Mouse (Mus musculus): ENCODE results near the gene Gimap9. TPM values are rescaled to one million over a fixed set of nuclear protein-coding genes. Genes with fewer than 3 reads are reported as not detected.

The Gimap9 gene
- total RNA-seq, 4 experiments from 2014 or later = 0.36 to 1.0 (median 0.45) TPM

DNA sequence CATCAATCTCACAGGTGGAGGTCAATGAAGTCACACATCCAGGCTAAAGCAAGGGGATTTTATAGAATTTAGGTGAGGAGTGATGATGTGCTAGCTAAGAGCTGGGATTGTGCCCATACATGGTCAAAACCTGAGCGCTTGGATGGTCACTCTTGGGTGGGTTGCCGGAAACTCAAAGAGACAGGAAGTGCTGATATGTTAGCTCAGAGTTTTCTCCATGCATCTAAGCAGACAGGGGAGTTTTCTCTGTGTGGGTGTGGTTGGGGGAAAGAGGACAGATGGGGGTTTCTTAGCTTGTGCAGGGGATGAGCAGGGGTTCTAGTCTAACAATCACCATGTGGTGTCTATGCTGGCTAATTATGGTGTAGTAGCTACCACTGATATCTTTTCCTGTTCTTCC lies 13.4 kb downstream of the Gimap9 start:
- DNase-seq (ENCODE audit: low spot score in 2 of 2) = no peak

DNA sequence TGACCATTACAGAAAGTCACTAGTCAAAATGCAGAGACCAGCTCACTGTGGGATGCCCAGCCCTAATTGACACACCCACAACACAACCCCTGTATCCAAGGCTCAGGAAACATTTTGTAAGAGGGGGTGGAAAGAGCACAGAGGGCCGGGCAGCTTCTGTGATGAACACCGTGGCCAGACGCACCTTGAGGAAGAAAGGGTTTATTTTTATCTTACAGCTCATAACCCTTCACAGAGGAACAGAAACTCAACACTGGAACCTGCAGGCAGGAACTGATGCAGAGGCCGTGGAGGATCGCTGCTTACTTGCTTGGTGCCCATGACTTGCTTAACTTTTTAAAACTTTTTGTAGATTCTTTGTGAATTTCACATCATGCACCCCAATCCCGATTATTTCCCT lies 17.0 kb downstream of the Gimap9 start:
- no peak for DNase-seq (ENCODE audit: low spot score in 2 of 2)

DNA sequence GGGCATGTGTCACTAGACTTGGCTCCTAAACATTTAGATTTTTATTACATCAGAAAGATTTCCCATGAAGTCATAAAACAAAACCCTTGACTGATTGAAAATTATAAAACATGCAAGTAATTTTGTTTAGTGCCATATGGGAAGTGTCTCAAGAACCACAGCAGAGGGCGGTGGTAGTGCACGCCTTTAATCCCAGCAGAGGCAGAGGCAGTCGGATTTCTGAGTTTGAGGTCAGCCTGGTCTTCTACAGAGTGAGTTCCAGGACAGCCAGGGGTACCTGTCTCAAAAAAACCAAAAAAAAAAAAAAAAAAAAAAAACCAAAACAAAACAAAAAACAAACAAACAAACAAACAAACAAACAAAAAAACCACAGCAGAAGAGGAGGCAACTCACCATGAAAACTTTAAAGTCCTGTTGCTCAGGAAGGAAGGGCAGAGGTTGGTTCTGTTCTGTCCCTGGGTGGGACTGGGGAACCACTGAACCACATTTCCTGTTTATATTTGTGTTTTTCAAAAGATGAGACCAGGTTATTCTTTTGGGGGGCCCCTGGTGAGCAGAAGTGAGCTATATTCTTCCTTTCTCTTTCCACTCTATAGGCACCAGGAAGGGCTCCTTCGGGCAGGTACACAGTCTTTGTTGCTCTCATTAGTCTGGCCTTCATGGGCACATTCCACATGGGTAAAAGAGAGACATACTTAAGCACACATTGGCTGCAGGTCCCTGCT lies 21.1 kb downstream of the Gimap9 start:
- DNase-seq (ENCODE audit: low spot score in 2 of 2) = no peak

DNA sequence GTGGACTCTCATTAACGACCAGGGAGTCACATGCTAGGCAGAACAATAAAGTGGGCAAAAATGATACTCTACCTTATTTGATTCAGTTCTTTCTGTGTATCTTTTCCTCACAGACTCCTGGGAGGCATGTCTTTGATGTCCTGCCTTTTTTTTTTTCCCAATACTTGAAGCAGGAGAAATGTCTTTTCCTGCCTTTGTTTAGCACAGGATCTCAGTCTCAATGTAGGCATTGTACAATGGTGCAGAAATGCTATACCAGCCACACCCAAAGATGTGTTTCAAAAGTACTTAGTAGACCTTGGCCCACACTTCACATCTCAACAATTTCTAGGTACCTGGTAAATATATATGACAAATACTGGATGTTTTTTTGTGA lies 21.6 kb downstream of the Gimap9 start:
- DNase-seq (ENCODE audit: low spot score in 2 of 2) = no peak

DNA sequence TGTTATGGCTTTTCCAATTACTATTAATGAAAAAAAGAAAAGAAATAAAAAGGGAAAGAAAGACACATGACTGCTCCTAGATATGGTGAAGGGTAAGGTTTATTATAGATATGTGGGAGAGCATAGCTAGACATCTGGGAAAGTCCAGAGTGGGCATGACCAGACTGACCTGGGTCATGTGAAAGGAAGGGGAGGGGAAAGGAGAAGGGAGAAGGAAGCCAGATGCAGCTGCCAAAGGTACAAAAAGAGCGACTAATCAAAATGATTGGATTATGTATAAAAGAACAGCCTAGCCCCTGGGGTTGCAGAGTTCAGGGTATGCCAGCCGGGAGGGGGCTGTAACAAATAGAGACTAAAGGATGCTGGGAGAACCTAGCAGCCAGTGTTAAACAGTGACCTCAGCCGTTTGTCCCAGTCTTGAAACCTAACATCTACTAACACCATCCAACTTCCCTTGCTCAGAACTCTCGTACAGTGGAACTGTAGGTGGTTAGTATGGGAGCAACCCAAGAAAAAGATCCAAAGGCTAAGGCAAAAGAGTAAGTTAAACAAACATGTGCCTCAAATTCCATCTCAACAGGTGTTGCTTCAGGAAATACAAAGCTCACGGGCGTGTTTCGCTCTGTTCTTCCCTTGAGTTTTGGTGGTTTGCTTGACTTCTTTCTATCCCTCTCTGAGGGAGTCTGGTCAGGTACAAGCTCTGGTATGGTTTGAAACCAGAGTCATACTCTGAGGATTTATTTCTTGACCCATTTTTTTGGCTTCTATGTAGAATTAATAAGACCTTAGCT lies 22.3 kb downstream of the Gimap9 start:
- no peak for DNase-seq (ENCODE audit: low spot score in 2 of 2)

DNA sequence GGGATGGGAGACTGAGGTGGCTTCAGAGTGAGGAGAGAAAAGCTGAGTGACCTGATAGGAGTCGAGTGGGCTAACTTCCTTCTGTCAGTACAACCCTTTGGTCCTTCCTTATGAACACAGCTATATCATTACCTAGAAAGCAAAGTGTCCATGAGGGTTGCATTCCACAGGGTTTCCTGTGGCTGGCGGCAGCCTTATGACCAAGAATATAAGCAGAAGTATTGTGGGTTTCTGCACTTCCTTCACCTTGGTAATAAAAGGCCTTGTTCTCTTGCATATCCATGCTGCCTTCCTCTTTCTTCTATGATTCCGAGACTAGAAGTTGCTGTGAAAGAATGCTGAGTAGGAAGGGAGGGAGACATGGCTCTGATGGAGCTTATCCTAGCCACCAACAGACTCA lies 23.0 kb downstream of the Gimap9 start:
- no peak for DNase-seq (ENCODE audit: low spot score in 2 of 2)

DNA sequence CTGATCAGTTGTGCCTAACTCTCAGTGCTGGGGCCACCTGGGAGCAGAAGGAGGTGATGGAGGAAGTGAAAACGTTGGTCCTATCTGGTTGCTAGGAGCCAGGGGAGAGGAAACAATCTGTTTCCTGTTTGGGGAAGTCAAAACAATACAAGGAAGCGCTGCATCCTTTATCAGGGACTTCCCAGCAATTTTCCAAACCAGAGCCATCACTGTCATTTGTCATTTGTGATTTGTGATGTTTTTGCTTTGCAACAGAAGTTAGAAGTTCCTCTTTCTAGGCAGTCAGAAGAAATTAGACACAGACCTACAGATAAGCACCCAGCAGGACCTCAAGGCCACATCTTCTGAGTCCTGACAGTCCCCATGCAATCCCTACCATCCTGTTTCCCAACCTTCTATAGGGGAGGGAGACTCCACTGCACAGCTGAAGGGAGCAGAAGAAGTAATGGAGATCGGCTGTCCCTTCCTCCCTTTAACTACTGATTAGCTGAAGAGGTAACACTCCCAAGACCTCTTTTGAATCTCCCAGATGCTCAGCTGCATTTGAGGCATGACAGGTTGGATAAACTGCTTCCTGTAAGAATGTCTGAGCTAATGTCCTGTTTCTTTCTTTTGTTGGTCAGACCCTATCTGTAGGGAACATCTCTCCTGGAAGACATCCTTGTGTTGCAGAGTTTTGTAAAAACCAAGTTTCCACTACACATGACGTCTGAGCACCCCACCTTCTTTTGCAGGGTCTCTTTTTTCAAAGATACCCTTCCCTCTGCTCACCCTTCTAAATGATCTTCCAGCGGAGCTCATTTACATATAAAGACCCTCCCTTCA lies 24.5 kb downstream of the Gimap9 start:
- no peak for DNase-seq (ENCODE audit: low spot score in 2 of 2)

DNA sequence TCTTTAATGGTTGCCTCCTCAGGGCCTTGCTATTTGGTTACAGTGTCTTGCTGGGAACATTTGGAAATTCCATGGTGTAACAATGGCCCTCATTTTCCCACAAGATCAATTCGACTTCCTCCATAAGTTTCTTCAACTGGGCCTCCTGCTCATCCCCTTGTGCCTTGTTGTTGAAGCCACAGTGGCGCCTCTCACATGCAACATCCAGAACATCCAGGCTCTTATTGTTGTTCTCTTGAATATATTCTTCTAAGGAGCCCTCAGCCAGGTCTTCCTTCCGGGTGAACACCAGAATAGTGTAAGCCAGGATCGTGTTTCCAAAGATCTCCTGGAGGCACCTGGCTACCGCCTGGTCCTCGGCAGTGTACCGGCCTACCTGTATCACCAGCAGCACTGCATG lies 26.2 kb downstream of the Gimap9 start:
- no peak for DNase-seq (ENCODE audit: low spot score in 2 of 2)

DNA sequence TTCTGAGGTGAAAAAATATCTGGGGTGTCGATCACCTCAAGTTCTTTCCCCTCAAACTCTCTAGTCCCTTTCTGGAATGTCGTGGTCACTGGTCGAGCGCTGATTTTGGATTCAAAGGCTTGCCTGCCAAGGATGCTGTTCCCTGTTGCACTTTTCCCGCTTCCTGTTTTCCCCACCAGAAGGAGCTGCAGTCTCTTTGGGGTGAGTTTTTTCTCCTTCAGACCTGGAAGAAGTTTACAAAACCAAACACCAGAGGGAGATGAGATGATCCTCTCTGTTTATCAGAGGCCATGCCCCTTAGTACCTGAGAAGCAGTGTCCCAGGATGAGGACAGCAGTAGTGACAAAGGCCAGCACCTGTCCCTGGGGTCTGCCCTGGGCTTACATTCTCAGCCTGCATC lies 26.7 kb downstream of the Gimap9 start:
- DNase-seq (ENCODE audit: low spot score in 2 of 2) = no peak

DNA sequence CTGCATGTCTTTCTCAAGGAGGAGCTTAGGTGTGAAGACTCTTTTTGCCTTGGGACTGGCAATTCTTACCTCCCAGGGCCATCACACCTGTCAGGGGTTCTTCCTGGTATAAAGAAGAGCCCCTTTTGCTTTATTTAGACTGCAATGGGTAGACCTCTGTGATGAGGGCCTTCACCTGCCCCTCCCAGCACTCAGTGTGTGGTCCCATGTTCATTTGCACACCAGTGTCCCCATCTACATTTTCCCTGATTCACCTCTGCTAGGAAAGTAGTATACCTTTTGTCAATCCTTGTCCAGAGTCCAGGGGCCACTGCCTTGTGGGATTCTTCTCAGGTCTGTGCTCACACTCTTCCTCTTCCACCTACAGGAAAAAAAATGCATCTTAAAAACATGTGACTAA lies 28.2 kb downstream of the Gimap9 start:
- no peak for DNase-seq (ENCODE audit: low spot score in 2 of 2)

DNA sequence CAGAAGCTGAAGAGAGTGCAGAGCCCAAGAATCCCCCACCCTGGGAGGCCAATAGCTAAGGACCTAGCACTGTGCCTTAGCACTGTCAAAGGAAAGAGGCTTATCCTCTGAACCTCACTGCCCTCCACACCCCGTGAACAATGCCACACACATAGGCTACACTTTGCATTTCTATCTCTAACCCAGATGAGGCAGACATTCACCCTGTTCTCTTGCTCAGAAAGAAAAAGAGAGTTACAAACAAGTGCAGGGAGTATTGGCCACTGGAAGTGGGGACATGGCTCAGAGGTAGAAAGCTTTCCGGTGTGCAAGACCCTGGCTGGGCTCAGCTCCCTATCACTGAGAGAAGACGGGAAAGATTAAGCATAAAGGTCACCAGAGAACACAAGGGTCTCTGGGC lies 30.2 kb downstream of the Gimap9 start:
- DNase-seq (ENCODE audit: low spot score in 2 of 2) = no peak

DNA sequence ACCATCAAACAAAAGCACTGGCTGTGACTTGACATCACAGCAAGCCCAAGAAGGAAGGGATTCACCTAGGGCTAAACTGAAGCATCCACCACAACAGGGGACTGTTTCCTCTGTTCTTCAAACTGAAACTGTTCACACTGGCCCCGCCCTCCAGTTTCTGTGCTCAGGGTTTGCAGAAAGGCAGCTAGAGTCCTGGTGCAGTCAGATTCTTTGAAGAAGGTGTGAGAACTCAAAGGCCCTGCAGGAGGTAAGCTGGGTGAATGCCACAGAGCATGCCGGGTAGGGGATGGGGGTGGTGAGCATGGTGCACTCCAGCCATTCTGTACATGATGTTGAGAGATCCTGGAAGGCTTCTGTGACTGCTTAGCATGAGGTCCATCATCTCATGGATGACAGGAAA lies 42.5 kb downstream of the Gimap9 start, which contains the start of the genes Gm28053 and Gimap7:
Gm28053 (plus strand) TSS at position 153 of the 400 bp plus-strand sequence.
Gimap7 (plus strand) TSS at position 167 of the 400 bp plus-strand sequence.
- no peak for DNase-seq (ENCODE audit: low spot score in 2 of 2)

DNA sequence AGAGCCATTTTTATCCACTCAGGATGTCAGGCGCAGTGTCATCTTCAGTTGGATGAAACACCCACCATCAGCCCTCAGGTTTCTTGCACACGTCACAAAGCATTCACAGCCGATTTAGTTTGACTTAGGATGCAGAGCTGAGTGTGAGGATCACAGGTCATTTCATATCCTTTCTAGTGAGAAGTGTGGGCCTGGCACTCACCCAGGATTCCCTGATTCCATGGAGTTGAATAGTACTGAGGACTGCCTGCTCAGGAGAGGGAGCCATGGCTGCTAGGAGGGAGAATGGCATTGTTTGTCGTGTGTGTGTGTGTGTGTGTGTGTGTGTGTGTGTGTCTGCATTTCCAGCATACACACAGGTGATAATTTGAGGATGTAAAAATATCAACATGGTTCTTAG lies 44.4 kb downstream of the Gimap9 start:
- DNase-seq (ENCODE audit: low spot score in 2 of 2) = no peak

DNA sequence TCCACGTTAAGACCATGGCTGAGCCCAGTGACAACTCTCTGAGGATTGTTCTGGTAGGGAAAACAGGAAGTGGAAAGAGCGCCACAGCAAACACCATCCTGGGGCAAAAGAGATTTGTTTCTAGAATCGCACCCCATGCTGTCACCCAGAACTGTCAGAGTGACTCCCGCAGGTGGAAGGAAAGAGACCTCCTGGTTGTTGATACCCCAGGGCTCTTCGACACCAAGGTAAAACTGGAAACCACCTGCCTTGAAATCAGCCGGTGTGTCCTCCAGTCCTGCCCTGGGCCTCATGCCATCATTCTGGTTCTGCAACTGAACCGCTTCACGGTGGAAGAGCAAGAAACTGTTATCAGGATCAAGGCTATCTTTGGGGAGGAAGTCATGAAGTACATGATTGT lies 47.5 kb downstream of the Gimap9 start:
- no peak for DNase-seq (ENCODE audit: low spot score in 2 of 2)

DNA sequence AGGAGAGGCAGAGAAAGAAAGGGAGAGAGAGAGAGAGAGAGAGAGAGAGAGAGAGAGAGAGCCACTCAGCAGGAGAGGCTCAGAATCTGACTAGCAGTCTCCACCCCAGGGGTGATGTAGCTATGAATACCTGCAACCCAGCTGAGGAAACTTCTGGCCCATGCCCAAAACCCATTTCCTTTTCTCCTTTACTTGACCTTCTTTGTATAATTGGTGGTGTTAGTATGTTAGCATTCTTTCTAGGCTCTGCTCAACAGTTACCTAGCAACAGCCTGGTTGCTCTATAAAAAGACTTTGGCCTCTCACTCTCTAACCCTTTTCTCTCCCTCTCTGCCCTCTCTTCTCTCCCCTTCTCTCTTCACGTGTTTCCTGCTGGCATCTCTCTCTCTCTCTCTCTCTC lies 49.5 kb downstream of the Gimap9 start:
- peak in 1 of 2 experiments; percentile 32 for DNase-seq (ENCODE audit: low spot score in 2 of 2)

DNA sequence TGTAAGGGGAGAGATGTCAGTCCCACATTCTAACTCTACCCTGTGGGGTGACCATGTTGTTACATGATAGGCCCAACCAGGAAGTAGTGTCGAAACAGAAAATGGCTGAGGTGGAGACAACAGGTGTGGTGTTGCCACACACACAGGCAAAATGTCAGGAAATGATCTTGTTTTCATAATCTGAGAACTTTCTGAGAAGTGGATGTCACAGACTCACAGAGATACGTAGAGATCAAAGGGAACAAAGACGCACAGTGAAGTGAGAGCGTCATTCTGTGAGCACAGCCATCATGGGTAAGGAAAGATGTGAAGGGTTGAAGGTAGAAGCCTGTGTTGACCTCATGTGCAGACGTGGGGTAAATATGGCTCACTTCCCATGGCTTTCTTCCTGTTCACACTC lies 51.8 kb downstream of the Gimap9 start:
- DNase-seq (ENCODE audit: low spot score in 2 of 2) = no peak

Other genes with a start within 250 kb of the Gimap9 start
- 10 to 100 TPM; 36.6 to 46.3 (median 38.6) TPM for gene Zfp467, start 230.3 kb upstream of the Gimap9 start, total RNA-seq (2022)
- gene Sspo, start 227.9 kb upstream of the Gimap9 start, total RNA-seq (2022) = 1 to 10 TPM in 1 of 4 experiments, under 1 TPM in 3; 0.84 to 1.4 (median 0.90) TPM
- gene Atp6v0e2, start 138.5 kb upstream of the Gimap9 start, total RNA-seq (2022) = 100 to 1,000 TPM; 400 to 422 (median 415) TPM
- 10 to 100 TPM; 41.6 to 55.1 (median 46.4) TPM for gene Lrrc61, start 121.3 kb upstream of the Gimap9 start, total RNA-seq (2022)
- gene Rarres2, start 103.3 kb upstream of the Gimap9 start, total RNA-seq (2022) = 10 to 100 TPM; 16.1 to 17.3 (median 16.9) TPM
- gene Gm45021, start 86.5 kb upstream of the Gimap9 start, total RNA-seq (2022) = not detected
- 10 to 100 TPM; 62.2 to 67.3 (median 64.6) TPM for gene Repin1, start 82.2 kb upstream of the Gimap9 start, total RNA-seq (2022)
- gene Gm44965, start 82.2 kb upstream of the Gimap9 start, total RNA-seq (2022) = 1 to 10 TPM in 1 of 4 experiments, not detected in 3; 1.6 TPM
- gene Zfp775, start 74.1 kb upstream of the Gimap9 start, total RNA-seq (2022) = 1 to 10 TPM; 7.7 to 9.5 (median 7.8) TPM
- 10 to 100 TPM; 15.2 to 16.7 (median 16.1) TPM for gene AI854703, start 49.4 kb upstream of the Gimap9 start, total RNA-seq (2022)
- 1 to 10 TPM in 1 of 4 experiments, under 1 TPM in 3; 0.77 to 1.0 (median 0.83) TPM for gene Gimap8, start 28.9 kb upstream of the Gimap9 start, total RNA-seq (2022)
- under 1 TPM in 3 of 4 experiments, not detected in 1; 0.41 to 0.56 (median 0.55) TPM for gene Gimap4, start 8.4 kb downstream of the Gimap9 start, total RNA-seq (2022)
- gene Gimap6, start 32.1 kb downstream of the Gimap9 start, total RNA-seq (2022) = 1 to 10 TPM; 3.1 to 4.3 (median 4.0) TPM
- gene Gm28053, start 42.5 kb downstream of the Gimap9 start, total RNA-seq (2022) = 1 to 10 TPM in 1 of 4 experiments, not detected in 3; 2.3 TPM
- not detected for gene Gimap7, start 42.5 kb downstream of the Gimap9 start, total RNA-seq (2022)
- 1 to 10 TPM; 1.6 to 2.8 (median 1.8) TPM for gene Gimap1, start 62.9 kb downstream of the Gimap9 start, total RNA-seq (2022)
- 1 to 10 TPM in 1 of 4 experiments, under 1 TPM in 3; 0.32 to 1.2 (median 0.89) TPM for gene Gimap5, start 70.1 kb downstream of the Gimap9 start, total RNA-seq (2022)
- not detected for gene Gimap3, start 94.7 kb downstream of the Gimap9 start, total RNA-seq (2022)
- gene Tmem176a, start 164.8 kb downstream of the Gimap9 start, total RNA-seq (2022) = 10 to 100 TPM; 28.8 to 63.0 (median 40.9) TPM
- gene Tmem176b, start 165.4 kb downstream of the Gimap9 start, total RNA-seq (2022) = 10 to 100 TPM; 48.3 to 96.9 (median 67.8) TPM
- not detected for gene Aoc1, start 196.8 kb downstream of the Gimap9 start, total RNA-seq (2022)

Data from left cerebral cortex, adult 8-10 months (tissue).